Mouse (Mus musculus) ES-Bruce4 (cell line): ENCODE data around the gene Nolc1.

ENCODE experiments used
- CTCF ChIP-seq: IDR thresholded peaks from one replicate; pipeline ENCODE4 v1.8.1; 2011; ENCODE audit warnings: low read depth, low read length
- EP300 ChIP-seq: IDR thresholded peaks from 2 replicates; pipeline ENCODE4 v1.6.1; 2011; ENCODE audit warnings: low read depth, low read length; ENCODE audit not compliant: insufficient read depth
- POLR2A ChIP-seq: IDR thresholded peaks from one replicate; pipeline ENCODE4 v1.8.1; 2011; ENCODE audit warnings: low read length; ENCODE audit not compliant: insufficient read depth

- TF ChIP-seq POLR2A (no peak), CTCF (no peak), EP300 (no peak)
These were observed 43.8 kb upstream of the Nolc1 start for GRCm38 (mm10) chr19:46031689-46032432.
